Mouse (Mus musculus) liver, postnatal 0 days (tissue): ENCODE data around the gene Acod1. TPM values are rescaled to one million over a fixed set of nuclear protein-coding genes. Genes with fewer than 3 reads are reported as not detected.

Experiments used
- ATAC-seq: fragments of 200-750 bp; cut with Nextera tagmentation; 2 replicates; pipeline ENCODE4 v1.8.0; 2017; ENCODE audit warnings: mild to moderate bottlenecking, moderate library complexity
- DNase-seq: peaks from one replicate; pipeline ENCODE4 v3.0.0-alpha.2; 2016
- H3K27ac ChIP-seq: fragments of 300-500 bp; sonication (generic); 2 replicates; pipeline ENCODE4 v1.5.1; 2014; ENCODE audit warnings: antibody characterized with exemption, moderate library complexity, mild to moderate bottlenecking, low read depth
- H3K27me3 ChIP-seq: fragments of 300-500 bp; sonication (generic); 2 replicates; pipeline ENCODE4 v1.6.1; 2014; ENCODE audit warnings: low read length, control low read depth, mixed read lengths; ENCODE audit not compliant: insufficient read depth
- H3K36me3 ChIP-seq: fragments of 300-500 bp; sonication (generic); replicated peaks from 2 replicates; pipeline ENCODE4 v1.6.1; 2014; ENCODE audit warnings: mild to moderate bottlenecking, control low read depth, low read length, moderate library complexity, mixed read lengths; ENCODE audit not compliant: insufficient read depth
- H3K4me1 ChIP-seq: fragments of 300-500 bp; sonication (generic); 2 replicates; pipeline ENCODE4 v1.6.1; 2014; ENCODE audit warnings: antibody characterized with exemption, mild to moderate bottlenecking, control low read depth; ENCODE audit not compliant: insufficient read depth
- H3K4me2 ChIP-seq: fragments of 300-500 bp; sonication (generic); 2 replicates; pipeline ENCODE4 v1.6.1; 2014; ENCODE audit warnings: low read depth, mild to moderate bottlenecking, low read length, moderate library complexity, mixed read lengths
- H3K4me3 ChIP-seq: fragments of 300-500 bp; sonication (generic); 2 replicates; pipeline ENCODE4 v1.5.1; 2014; ENCODE audit warnings: low read depth, low read length
- H3K9ac ChIP-seq: fragments of 300-500 bp; sonication (generic); replicated peaks from 2 replicates; pipeline ENCODE4 v1.6.1; 2014; ENCODE audit warnings: mild to moderate bottlenecking, moderate library complexity
- H3K9me3 ChIP-seq: fragments of 300-500 bp; sonication (generic); 2 replicates; pipeline ENCODE4 v1.6.1; 2016; ENCODE audit warnings: mild to moderate bottlenecking, control low read depth, low read length, mixed read lengths
- CTCF ChIP-seq: sonication (generic); IDR thresholded peaks from 2 replicates; pipeline ENCODE4 v1.5.1; 2016; ENCODE audit warnings: antibody characterized with exemption, low read depth
- EP300 ChIP-seq: IDR thresholded peaks from 2 replicates; pipeline ENCODE4 v1.6.1; 2016; ENCODE audit warnings: antibody characterized with exemption, low read depth, mild to moderate bottlenecking
- WGBS: fragments of 180-500 bp; shearing (Covaris S2); extraction: QIAGEN DNeasy Blood & Tissue Kit; methylation state at CpG from one replicate; pipeline ENCODE4 v1.1.7; 2014; ENCODE audit not compliant: insufficient replicate concordance; 5-methylcytosine and 5-hydroxymethylcytosine counted together
- polyA plus RNA-seq: library from polyadenylated mRNA; unstranded; fragments of >200 nt; fragmentation: Nextera tagmentation; extraction: Ambion mirVana; gene quantifications from 2 replicates; pipeline ENCODE4 v1.2.1, GENCODE M21; 2015

The Acod1 gene
- polyA plus RNA-seq, 1 experiment from 2014 or later = not detected

DNA sequence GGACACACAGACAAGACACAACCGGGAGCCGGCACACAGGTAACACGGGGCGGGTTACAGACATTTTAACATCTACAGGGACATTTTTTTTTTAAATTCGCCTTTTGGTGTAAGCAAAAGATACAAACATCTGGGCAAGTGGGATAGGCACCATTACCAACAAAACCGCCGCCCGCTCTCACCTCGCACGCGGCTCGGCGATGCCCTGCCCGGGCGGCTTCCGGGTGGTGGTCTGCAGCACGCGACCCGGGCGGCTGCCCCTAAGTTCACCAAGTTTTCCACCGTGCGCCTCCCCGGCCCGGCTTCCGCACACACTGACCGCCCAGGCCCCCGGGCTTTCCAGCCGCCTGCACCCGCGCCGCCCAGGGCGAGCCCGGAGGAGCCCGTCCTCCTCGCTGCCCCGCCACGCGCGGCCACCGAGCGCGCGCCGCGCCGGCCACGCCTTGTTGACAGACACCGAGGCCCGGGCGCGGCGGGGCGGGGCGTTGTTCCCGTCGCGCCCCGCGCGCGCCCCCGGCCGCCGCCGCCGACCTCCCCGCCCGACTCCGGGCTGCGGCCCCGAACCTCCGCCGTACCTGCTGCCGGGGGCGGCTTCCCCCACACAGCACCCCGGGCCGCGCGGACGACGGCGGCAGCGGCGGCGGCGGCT lies 51.9 kb downstream of the Acod1 start:
- under 1% methylated on average over 48 of the region's 86 CpGs for WGBS
- DNase-seq (peak; percentile 93), ATAC-seq (peak; percentile 79)
- H3K27me3 ChIP-seq = no peaks in the 10 kb centered on the region
- H3K4me3 ChIP-seq = peak overlapping the region; percentile 80
- TF ChIP-seq EP300 (no peak), CTCF (no peak)
- peaks cover 28% of the 10 kb centered on the region for H3K4me1 ChIP-seq
- H3K36me3 ChIP-seq = peaks cover 9% of the 10 kb centered on the region
- peak overlapping the region; percentile 70 for H3K4me2 ChIP-seq
- no peaks in the 10 kb centered on the region for H3K9me3 ChIP-seq
- H3K27ac ChIP-seq = peak overlapping the region; percentile 100
- peak overlapping the region; percentile 93 for H3K9ac ChIP-seq

DNA sequence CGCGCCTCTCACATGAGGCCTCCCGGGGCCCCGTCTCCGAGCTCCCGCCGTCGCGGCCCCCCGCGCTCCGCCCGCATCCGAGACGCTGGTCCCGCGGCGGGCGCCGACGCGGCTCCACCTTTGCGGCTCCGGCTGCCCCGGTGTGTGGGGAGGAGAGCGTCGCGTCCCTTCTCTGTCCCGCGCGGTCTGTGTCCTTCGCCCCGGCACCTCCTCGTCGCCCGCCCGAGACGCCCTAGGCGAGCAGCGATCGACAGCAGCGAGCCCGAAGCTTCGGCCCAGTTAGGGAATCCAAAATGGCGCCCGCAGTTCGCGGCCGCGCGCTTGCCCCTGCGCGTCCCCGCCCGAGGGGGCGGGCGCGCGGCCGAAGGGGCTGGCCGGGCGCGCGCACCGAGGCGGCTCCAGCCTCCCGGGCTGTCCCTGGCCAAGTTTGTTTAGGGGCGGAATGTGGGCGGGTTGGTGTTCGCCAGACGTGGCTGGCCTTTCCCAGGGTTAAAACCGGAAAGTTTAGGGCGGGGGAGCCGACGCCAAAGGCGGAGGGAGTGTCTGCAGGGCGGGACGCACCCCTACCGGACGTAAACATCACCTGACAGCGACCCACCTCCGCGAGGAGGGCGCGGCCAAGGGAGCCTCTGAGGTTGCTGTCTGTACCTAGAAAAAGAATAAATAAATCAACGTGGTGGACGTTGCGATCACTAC lies 52.6 kb downstream of the Acod1 start, which contains the start of gene Fbxl3:
TSS of gene Fbxl3 (minus strand) at position 329 of the 696 bp plus-strand sequence.
- Histone ChIP-seq H3K4me3 (peak within 1 kb of the TSS; percentile 80), H3K36me3 (peaks cover 9% of the 10 kb centered on the region), H3K4me2 (peak within 1 kb of the TSS; percentile 70), H3K4me1 (peaks cover 23% of the 10 kb centered on the region), H3K9ac (peak within 1 kb of the TSS; percentile 93), H3K9me3 (no peaks in the 10 kb centered on the region), H3K27ac (peak within 1 kb of the TSS; percentile 100), H3K27me3 (no peaks in the 10 kb centered on the region)
- DNase-seq (peak; percentile 92), ATAC-seq (peak; percentile 94)
- TF ChIP-seq EP300 (peak; percentile 71), CTCF (no peak)
- under 1% methylated on average over 65 of the region's 88 CpGs for WGBS

DNA sequence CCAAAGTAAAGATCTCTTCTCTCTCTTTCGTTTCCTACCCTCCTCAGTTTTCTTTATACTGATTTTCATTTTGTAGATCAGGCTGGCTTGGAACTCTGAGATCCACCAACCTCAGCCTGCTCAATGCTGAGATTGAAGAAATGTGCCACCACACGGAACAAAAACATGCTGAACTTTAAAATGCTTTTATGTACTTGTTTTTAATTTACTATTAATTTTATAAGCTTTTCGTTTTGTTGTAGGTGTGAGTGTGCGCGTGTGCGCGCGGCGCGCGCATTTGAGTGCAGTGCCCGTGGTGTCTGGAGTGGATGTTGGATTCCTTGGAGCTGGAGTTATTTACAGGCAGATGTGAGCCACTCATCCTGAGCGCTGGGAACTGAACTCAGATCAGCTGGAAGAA lies 53.5 kb downstream of the Acod1 start:
- TF ChIP-seq EP300 = no peak
- TF ChIP-seq CTCF = no peak
- no peaks in the 10 kb centered on the region for H3K27me3 ChIP-seq
- peak overlapping the region; percentile 100; the same call in 1 of the 2 replicates for H3K27ac ChIP-seq
- peaks cover 23% of the 10 kb centered on the region for H3K4me1 ChIP-seq
- DNase-seq = no peak
- no peak for ATAC-seq
- H3K9me3 ChIP-seq = no peaks in the 10 kb centered on the region
- peak overlapping the region; percentile 70 for H3K4me2 ChIP-seq
- no peak overlapping the region for H3K4me3 ChIP-seq
- peaks cover 5% of the 10 kb centered on the region for H3K36me3 ChIP-seq
- no peak overlapping the region for H3K9ac ChIP-seq
- WGBS = 87% methylated on average over 13 of the region's 13 CpGs

DNA sequence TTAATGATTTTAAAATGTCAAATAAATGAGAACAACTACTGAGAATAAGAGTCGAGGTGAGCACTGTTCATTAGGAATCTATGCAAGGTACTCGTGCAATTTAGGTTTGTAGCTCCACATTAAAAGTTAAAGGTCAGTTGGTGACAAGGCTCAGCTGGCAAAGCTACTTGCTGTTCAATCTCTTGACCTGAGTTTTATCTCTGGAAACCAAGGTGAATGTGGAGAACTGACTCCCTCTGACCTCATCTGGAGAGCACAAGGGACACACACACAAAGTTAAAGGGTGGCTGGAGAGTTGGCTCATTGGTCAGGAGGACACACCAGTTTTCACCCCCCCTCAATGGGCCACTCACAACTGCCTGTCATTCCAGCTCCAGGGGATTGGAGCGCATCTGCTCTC lies 54.4 kb downstream of the Acod1 start:
- TF ChIP-seq EP300 = no peak
- no peak for TF ChIP-seq CTCF
- H3K9me3 ChIP-seq = no peaks in the 10 kb centered on the region
- no peak overlapping the region for H3K9ac ChIP-seq
- no peak overlapping the region for H3K4me2 ChIP-seq
- DNase-seq = no peak
- H3K27ac ChIP-seq = no peak overlapping the region
- WGBS = 73% methylated on average over 3 of the region's 3 CpGs
- no peaks in the 10 kb centered on the region for H3K27me3 ChIP-seq
- ATAC-seq = no peak
- H3K4me3 ChIP-seq = no peak overlapping the region
- H3K36me3 ChIP-seq = no peaks in the 10 kb centered on the region; the same call in none of the 2 replicates
- H3K4me1 ChIP-seq = peaks cover 23% of the 10 kb centered on the region

DNA sequence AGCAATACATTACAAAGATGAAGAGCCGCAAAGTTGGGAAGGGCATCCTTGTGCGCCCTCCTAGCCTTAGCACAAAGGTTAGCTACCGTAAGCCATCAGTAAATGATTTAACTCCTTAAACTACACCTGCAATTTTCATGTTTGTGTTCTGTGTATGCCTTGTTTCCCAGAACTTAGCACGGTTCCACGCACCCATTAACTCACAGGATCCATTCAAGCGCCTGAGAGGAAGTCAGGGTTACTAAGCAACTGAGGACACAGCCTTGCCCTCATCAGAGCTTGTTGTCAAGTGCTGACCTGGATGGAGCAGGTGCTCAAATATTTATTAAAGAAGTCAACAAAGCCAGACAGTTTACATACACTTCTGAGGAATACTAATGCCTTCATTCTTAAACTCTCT lies 55.5 kb downstream of the Acod1 start:
- TF ChIP-seq CTCF (no peak), EP300 (no peak)
- Histone ChIP-seq H3K9ac (no peak overlapping the region), H3K4me2 (no peak overlapping the region), H3K9me3 (no peaks in the 10 kb centered on the region), H3K4me3 (no peak overlapping the region), H3K27ac (peak overlapping the region; percentile 52; the same call in 1 of the 2 replicates), H3K4me1 (peaks cover 17% of the 10 kb centered on the region), H3K27me3 (no peaks in the 10 kb centered on the region), H3K36me3 (no peaks in the 10 kb centered on the region)
- DNase-seq (no peak), ATAC-seq (no peak)
- WGBS = 57% methylated on average over 6 of the region's 6 CpGs

DNA sequence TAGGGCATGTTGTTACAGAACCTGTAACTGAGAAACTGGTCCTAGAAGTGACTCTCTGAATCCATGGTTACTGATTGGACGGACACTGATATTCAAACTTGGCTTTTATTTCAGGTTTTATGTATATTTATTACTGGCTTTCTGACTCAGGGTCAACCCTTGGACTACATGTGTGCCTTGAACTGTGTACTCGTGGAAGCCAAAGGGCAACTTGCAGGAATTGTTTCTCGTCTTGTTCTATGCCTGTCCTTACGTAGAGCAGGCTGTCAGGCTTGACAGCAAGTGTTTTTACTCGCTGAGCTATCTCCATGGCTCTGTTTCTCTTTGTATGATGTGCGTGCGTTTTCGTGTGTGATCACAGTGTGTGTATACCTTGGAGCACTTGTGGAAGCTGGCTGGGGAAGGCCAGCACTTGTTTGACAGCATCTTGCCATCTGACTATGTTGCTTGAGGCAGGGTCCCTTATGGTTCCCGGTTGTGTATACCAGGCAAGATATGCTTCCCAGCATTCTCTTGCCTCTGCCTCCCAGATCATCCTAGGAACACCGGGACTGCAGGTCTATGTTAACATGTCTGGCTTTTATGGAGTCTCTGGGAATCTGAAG lies 56.1 kb downstream of the Acod1 start:
- Histone ChIP-seq H3K4me1 (peaks cover 15% of the 10 kb centered on the region), H3K9me3 (no peaks in the 10 kb centered on the region), H3K36me3 (no peaks in the 10 kb centered on the region), H3K27me3 (no peaks in the 10 kb centered on the region), H3K9ac (no peak overlapping the region), H3K27ac (peak overlapping the region; percentile 52), H3K4me2 (no peak overlapping the region), H3K4me3 (no peak overlapping the region)
- no peak for TF ChIP-seq EP300
- TF ChIP-seq CTCF = no peak
- 67% methylated on average over 10 of the region's 10 CpGs for WGBS
- ATAC-seq (no peak), DNase-seq (no peak)

Other genes starting within 250 kb of the Acod1 start
- 2.6 and 3.4 TPM in 2 replicates for gene Kctd12, start 64.3 kb upstream of the Acod1 start, polyA plus RNA-seq
- gene Cln5, start 23.2 kb downstream of the Acod1 start, polyA plus RNA-seq = 14.2 and 15.2 TPM in 2 replicates
- 10.2 and 10.7 TPM in 2 replicates for gene Fbxl3, start 52.6 kb downstream of the Acod1 start, polyA plus RNA-seq